Mouse (Mus musculus): ENCODE measurements around the gene Phldb2.

- TF ChIP-seq CTCF (conservative IDR thresholded peaks at IDR 0.05; ENCODE audit: insufficient read depth, insufficient read length, low read depth, low read length) (no peak), POLR2A (IDR thresholded peaks at IDR 0.05; ENCODE audit: low read depth, low read length) (no peak)
Measured at GRCm38 (mm10) chr16:45877739-45878138, 75.7 kb downstream of the Phldb2 start.
